Mouse (Mus musculus) hindbrain, embryonic 14.5 days (tissue): ENCODE results near the gene BC048403. TPM values are rescaled to one million over a fixed set of nuclear protein-coding genes. Genes with fewer than 3 reads are reported as not detected.

Experiments used
- ATAC-seq: fragments of 200-750 bp; cut with Nextera tagmentation; 2 replicates; pipeline ENCODE4 v1.8.0; 2017; ENCODE audit warnings: moderate number of reproducible peaks, mild to moderate bottlenecking, moderate TSS enrichment, moderate library complexity; ENCODE audit not compliant: low FRiP score
- DNase-seq: peaks from one replicate; pipeline ENCODE4 v3.0.0-alpha.2; 2015; ENCODE audit warnings: low spot score
- H3K27ac ChIP-seq: fragments of 300-500 bp; sonication (generic); 2 replicates; pipeline ENCODE4 v1.5.1; 2014; ENCODE audit warnings: mild to moderate bottlenecking, moderate library complexity
- H3K27me3 ChIP-seq: fragments of 300-500 bp; sonication (generic); 2 replicates; pipeline ENCODE4 v1.6.1; 2014; ENCODE audit warnings: mild to moderate bottlenecking, low read length, mixed read lengths; ENCODE audit not compliant: control insufficient read depth, insufficient read depth
- H3K36me3 ChIP-seq: fragments of 300-500 bp; sonication (generic); replicated peaks from 2 replicates; pipeline ENCODE4 v1.6.1; 2014; ENCODE audit not compliant: control insufficient read depth, insufficient read depth
- H3K4me1 ChIP-seq: fragments of 300-500 bp; sonication (generic); replicated peaks from 2 replicates; pipeline ENCODE4 v1.6.1; 2014; ENCODE audit warnings: antibody characterized with exemption, low read length, mixed read lengths; ENCODE audit not compliant: control insufficient read depth, insufficient read depth
- H3K4me2 ChIP-seq: fragments of 300-500 bp; sonication (generic); replicated peaks from 2 replicates; pipeline ENCODE4 v1.6.1; 2014; ENCODE audit warnings: mild to moderate bottlenecking, moderate library complexity
- H3K4me3 ChIP-seq: fragments of 300-500 bp; sonication (generic); replicated peaks from 2 replicates; pipeline ENCODE4 v1.5.1; 2014; ENCODE audit warnings: mild to moderate bottlenecking, low read length
- H3K9ac ChIP-seq: fragments of 300-500 bp; sonication (generic); 2 replicates; pipeline ENCODE4 v1.6.1; 2014
- H3K9me3 ChIP-seq: fragments of 300-500 bp; sonication (generic); 2 replicates; pipeline ENCODE4 v1.6.1; 2016; ENCODE audit warnings: low read length; ENCODE audit not compliant: control insufficient read depth
- WGBS: fragments of 180-500 bp; shearing (Covaris S2); extraction: QIAGEN DNeasy Blood & Tissue Kit; methylation state at CpG from one replicate; pipeline ENCODE4 v1.1.7; 2014; 5-methylcytosine and 5-hydroxymethylcytosine counted together
- polyA plus RNA-seq: library from polyadenylated mRNA; unstranded; fragments of >200 nt; fragmentation: Nextera tagmentation; extraction: Ambion mirVana; gene quantifications from 2 replicates; pipeline ENCODE4 v1.2.1, GENCODE M21; 2014

BC048403 gene
- polyA plus RNA-seq, 1 experiment from 2014 or later, result 3.0 TPM

- DNase-seq (no peak), ATAC-seq (no peak)
- H3K27me3 ChIP-seq, result no peaks in the 10 kb centered on the region
- H3K9ac ChIP-seq, result no peak overlapping the region
- no peaks in the 10 kb centered on the region for H3K9me3 ChIP-seq
- no peak overlapping the region for H3K4me3 ChIP-seq
- WGBS, result 95% methylated on average over 12 of the region's 12 CpGs
- H3K27ac ChIP-seq, result no peak overlapping the region
- H3K36me3 ChIP-seq, result peaks cover 40% of the 10 kb centered on the region
- no peak overlapping the region for H3K4me2 ChIP-seq
- H3K4me1 ChIP-seq, result no peaks in the 10 kb centered on the region
Measured at GRCm38 (mm10) chr10:121750175-121750574, 10.4 kb downstream of the BC048403 start.

DNA sequence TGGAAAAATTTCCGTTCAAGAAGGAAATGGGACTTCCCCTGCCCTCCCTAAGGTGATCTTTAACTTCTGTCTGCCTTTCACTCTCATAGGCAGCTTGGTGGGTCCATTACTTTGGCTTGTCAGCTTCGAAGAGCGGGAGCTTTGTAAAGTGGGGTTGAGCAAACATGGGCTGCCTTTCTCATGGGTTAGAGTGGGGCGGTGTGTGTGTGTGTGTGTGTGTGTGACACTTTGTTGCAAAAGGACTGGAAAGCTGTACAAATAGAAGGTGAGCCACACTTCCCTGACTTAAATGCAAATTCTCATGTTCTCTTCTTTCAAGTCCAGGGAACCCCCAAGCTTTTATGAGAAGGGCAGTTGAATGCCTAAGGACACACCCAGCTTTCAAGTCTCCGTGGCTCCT is 14.5 kb downstream of the BC048403 start:
- no peaks in the 10 kb centered on the region for H3K27me3 ChIP-seq
- peaks cover 14% of the 10 kb centered on the region for H3K36me3 ChIP-seq
- no peaks in the 10 kb centered on the region for H3K9me3 ChIP-seq
- H3K9ac ChIP-seq, result no peak overlapping the region
- DNase-seq (no peak), ATAC-seq (no peak)
- H3K4me1 ChIP-seq, result no peaks in the 10 kb centered on the region
- WGBS, result 89% methylated on average over 5 of the region's 5 CpGs
- H3K4me2 ChIP-seq, result no peak overlapping the region
- no peak overlapping the region for H3K4me3 ChIP-seq
- H3K27ac ChIP-seq, result no peak overlapping the region

GRCm38 (mm10) chr10:121755822-121756221 is 16.1 kb downstream of the BC048403 start:
- Histone ChIP-seq H3K27me3 (no peaks in the 10 kb centered on the region), H3K4me3 (no peak overlapping the region), H3K4me2 (no peak overlapping the region), H3K36me3 (peaks cover 6% of the 10 kb centered on the region), H3K9me3 (no peaks in the 10 kb centered on the region), H3K27ac (no peak overlapping the region), H3K4me1 (no peaks in the 10 kb centered on the region), H3K9ac (no peak overlapping the region)
- ATAC-seq (no peak), DNase-seq (no peak)
- WGBS, result 44% methylated on average over 1 of the region's 1 CpGs

GRCm38 (mm10) chr10:121756677-121757076 is 16.9 kb downstream of the BC048403 start:
- Histone ChIP-seq H3K9ac (no peak overlapping the region), H3K4me2 (no peak overlapping the region), H3K36me3 (peaks cover 6% of the 10 kb centered on the region; the same call in 1 of the 2 replicates), H3K9me3 (no peaks in the 10 kb centered on the region), H3K4me1 (no peaks in the 10 kb centered on the region), H3K27ac (no peak overlapping the region), H3K4me3 (no peak overlapping the region), H3K27me3 (no peaks in the 10 kb centered on the region)
- ATAC-seq (no peak), DNase-seq (no peak)
- 85% methylated on average over 4 of the region's 4 CpGs for WGBS

- Histone ChIP-seq H3K4me1 (no peaks in the 10 kb centered on the region), H3K4me2 (no peak overlapping the region), H3K4me3 (no peak overlapping the region), H3K9ac (no peak overlapping the region), H3K36me3 (no peaks in the 10 kb centered on the region), H3K9me3 (no peaks in the 10 kb centered on the region), H3K27ac (no peak overlapping the region), H3K27me3 (no peaks in the 10 kb centered on the region)
- ATAC-seq (no peak), DNase-seq (no peak)
- WGBS, result 51% methylated on average over 8 of the region's 8 CpGs
Measured at GRCm38 (mm10) chr10:121759095-121759494, 19.4 kb downstream of the BC048403 start.

GRCm38 (mm10) chr10:121762141-121762540 is 22.4 kb downstream of the BC048403 start:
- Histone ChIP-seq H3K4me1 (peaks cover 12% of the 10 kb centered on the region), H3K4me2 (no peak overlapping the region), H3K27me3 (no peaks in the 10 kb centered on the region), H3K27ac (no peak overlapping the region), H3K9me3 (no peaks in the 10 kb centered on the region), H3K9ac (no peak overlapping the region), H3K4me3 (no peak overlapping the region), H3K36me3 (no peaks in the 10 kb centered on the region)
- ATAC-seq, result no peak
- DNase-seq, result no peak
- 84% methylated on average over 9 of the region's 9 CpGs for WGBS

- ATAC-seq (no peak), DNase-seq (no peak)
- Histone ChIP-seq H3K36me3 (no peaks in the 10 kb centered on the region), H3K4me2 (no peak overlapping the region), H3K4me3 (no peak overlapping the region), H3K4me1 (peaks cover 12% of the 10 kb centered on the region), H3K27me3 (no peaks in the 10 kb centered on the region), H3K9me3 (no peaks in the 10 kb centered on the region), H3K9ac (no peak overlapping the region), H3K27ac (no peak overlapping the region)
- WGBS, result 84% methylated on average over 10 of the region's 13 CpGs
Measured at GRCm38 (mm10) chr10:121763191-121763590, 23.5 kb downstream of the BC048403 start.

- peak overlapping the region; percentile 68 for H3K27ac ChIP-seq
- peaks cover 12% of the 10 kb centered on the region for H3K4me1 ChIP-seq
- H3K4me2 ChIP-seq, result no peak overlapping the region
- H3K27me3 ChIP-seq, result no peaks in the 10 kb centered on the region
- no peak for DNase-seq
- WGBS, result 81% methylated on average over 13 of the region's 13 CpGs
- ATAC-seq, result no peak
- no peaks in the 10 kb centered on the region for H3K9me3 ChIP-seq
- no peak overlapping the region for H3K4me3 ChIP-seq
- H3K9ac ChIP-seq, result no peak overlapping the region
- no peaks in the 10 kb centered on the region for H3K36me3 ChIP-seq
Measured at GRCm38 (mm10) chr10:121764469-121765173, 24.9 kb downstream of the BC048403 start.

DNA sequence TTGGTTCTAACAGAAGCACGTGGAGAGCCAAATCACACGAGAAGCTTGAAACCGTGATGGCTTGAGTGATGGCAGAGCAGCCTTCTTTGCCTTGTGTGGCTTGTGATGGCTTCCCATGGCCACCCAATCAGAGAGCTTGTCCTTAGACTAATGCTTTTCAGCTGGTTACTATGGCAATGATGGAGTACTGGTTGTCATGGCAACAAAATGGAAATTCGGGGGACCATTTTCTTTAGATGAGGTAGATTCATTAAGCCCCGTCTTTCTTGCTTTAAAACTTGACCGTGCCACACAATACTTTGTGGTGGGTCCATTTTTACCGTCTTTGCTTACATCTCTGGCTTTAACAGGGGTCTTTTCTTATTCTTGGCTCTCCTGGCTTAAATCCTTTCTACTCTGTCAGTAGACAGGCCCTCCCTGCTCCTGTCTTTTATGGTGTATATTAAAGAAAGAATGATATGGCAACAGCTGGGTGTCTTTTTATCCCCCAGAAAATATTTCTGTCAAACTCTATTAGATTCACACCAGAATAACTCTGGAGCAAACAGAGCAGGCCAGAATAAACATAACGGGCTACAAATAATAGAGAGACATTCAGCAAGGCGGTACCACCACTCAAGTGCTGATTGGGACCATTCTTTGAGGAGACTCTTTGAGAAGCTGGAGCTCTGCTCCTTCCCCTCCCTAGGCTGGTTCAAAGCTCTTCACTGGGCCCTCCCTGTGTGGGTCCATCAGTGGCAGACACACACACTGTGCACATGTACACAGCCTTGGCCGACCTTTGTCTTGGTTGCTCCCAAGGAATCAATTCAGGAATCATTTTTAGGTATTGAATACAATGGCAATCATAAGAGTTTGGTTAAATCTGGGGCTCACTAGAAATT is 25.7 kb downstream of the BC048403 start:
- Histone ChIP-seq H3K4me3 (no peak overlapping the region), H3K4me2 (no peak overlapping the region), H3K9me3 (no peaks in the 10 kb centered on the region), H3K36me3 (no peaks in the 10 kb centered on the region), H3K27me3 (no peaks in the 10 kb centered on the region), H3K27ac (peak overlapping the region; percentile 68), H3K9ac (no peak overlapping the region), H3K4me1 (peaks cover 12% of the 10 kb centered on the region)
- WGBS, result 39% methylated on average over 10 of the region's 10 CpGs
- DNase-seq (peak; percentile 87), ATAC-seq (peak; percentile 84)
